Comparison of ENCODE assay signal across 19 mouse cellular contexts in the genomic region with DNA sequence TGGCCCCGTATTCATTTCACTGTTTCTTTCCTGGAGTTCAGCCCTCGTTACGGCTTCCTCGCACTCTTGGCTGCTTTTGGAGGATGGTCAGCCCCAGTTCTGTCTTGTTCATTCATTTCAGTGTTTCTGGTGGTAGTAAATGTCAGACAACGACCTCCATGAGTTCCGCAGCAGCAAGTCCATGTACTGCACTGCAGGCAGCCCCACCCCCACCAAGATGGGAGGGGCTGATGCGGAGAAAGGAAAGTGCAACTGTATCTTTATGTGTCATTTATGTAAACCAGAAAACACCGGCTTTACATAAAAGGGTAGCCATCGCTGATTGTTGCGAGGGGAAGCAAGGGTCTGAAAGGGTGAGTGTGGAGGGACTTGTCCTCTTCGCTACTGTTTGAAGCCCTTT.
DNase-seq lines count a peak whose midpoint lies in the region; ATAC-seq lines count a peak whose summit lies in the region.
"Had no signal": no experiment of that assay in that cellular context is flagged by ENCODE, and none has a peak within 500 bp of the region (broad histone marks: within the 10 kb centered on the region; RNA-seq: fewer than 3 reads in every experiment).

No protein-coding gene starts in this region.

- ATAC-seq in limb, embryonic 12.5 days (ENCODE audit: insufficient number of reproducible peaks, insufficient read depth, low FRiP score, low TSS enrichment, low read depth): no peak
- no peak for ATAC-seq in limb, embryonic 15.5 days (ENCODE audit: insufficient number of reproducible peaks, low FRiP score, low TSS enrichment, low read depth)
- ATAC-seq: lung, postnatal 0 days; midbrain, embryonic 15.5 days had no signal

- peaks cover 18% of the 10 kb centered on the region for H3K27me3 ChIP-seq in limb, embryonic 12.5 days
- no peaks in the 10 kb centered on the region for H3K27me3 ChIP-seq in limb, embryonic 10.5 days (ENCODE audit: low read depth, poor library complexity, severe bottlenecking)
- H3K27me3 ChIP-seq in limb, embryonic 15.5 days: no peaks in the 10 kb centered on the region; the same call in 1 of the 2 replicates
- H3K27me3 ChIP-seq: heart, embryonic 15.5 days; liver, embryonic 15.5 days; midbrain, embryonic 15.5 days had no signal

- 0 out of 2 replicates have a peak overlapping the region, but pooled peaks have one; percentile 4 for H3K4me2 ChIP-seq in limb, embryonic 12.5 days
- H3K4me2 ChIP-seq in limb, embryonic 15.5 days: 0 out of 2 replicates have a peak overlapping the region, but pooled peaks have one; percentile 17
- H3K4me2 ChIP-seq: forebrain, embryonic 12.5 days; heart, embryonic 15.5 days; liver, embryonic 15.5 days; midbrain, embryonic 15.5 days; neural tube, embryonic 15.5 days had no signal

- H3K9ac ChIP-seq in limb, embryonic 12.5 days (replicated peaks): no peak overlapping the region
- H3K9ac ChIP-seq in limb, embryonic 15.5 days: no peak overlapping the region
- H3K9ac ChIP-seq: forebrain, embryonic 12.5 days; heart, embryonic 15.5 days; liver, embryonic 15.5 days; midbrain, embryonic 15.5 days; neural tube, embryonic 15.5 days had no signal

- no peak overlapping the region for H3K27ac ChIP-seq in limb, embryonic 12.5 days
- H3K27ac ChIP-seq in limb, embryonic 10.5 days: no peak overlapping the region
- H3K27ac ChIP-seq in limb, embryonic 15.5 days: no peak overlapping the region
- H3K27ac ChIP-seq: forebrain, embryonic 12.5 days; heart, embryonic 15.5 days; liver, embryonic 15.5 days; midbrain, embryonic 15.5 days; neural tube, embryonic 15.5 days had no signal

- 44% methylated on average over 11 of the region's 11 CpGs for WGBS in limb, embryonic 12.5 days
- 67% methylated on average over 11 of the region's 11 CpGs for WGBS in limb, embryonic 10.5 days
- 43% methylated on average over 11 of the region's 11 CpGs for WGBS in limb, embryonic 15.5 days

- H3K4me3 ChIP-seq in limb, embryonic 12.5 days (replicated peaks): no peak overlapping the region
- H3K4me3 ChIP-seq in limb, embryonic 10.5 days: no peak overlapping the region
- no peak overlapping the region for H3K4me3 ChIP-seq in limb, embryonic 15.5 days
- H3K4me3 ChIP-seq: forebrain, embryonic 12.5 days; heart, embryonic 15.5 days; hindbrain, embryonic 10.5 days; liver, embryonic 15.5 days; midbrain, embryonic 15.5 days; neural tube, embryonic 15.5 days had no signal

- intact Hi-C loops in heart, postnatal 14 days (cut with DNase I): no loop called here

- DNase-seq in adrenal gland, adult (ENCODE audit: inconsistent age in 2 of 2, low spot score in 1 of 2): peak; percentile 46 to 80
- DNase-seq in adrenal gland, adult 18-20 months (ENCODE audit: low spot score in 2 of 2): no peak
- DNase-seq in limb, embryonic 10.5 days (ENCODE audit: low spot score): no peak
- DNase-seq in adrenal gland, postnatal 25 days: peak; percentile 30
- DNase-seq in frontal cortex, adult 2 months (ENCODE audit: extremely low spot score in 1 of 2, low spot score in 1 of 2): no peak
- DNase-seq in heart, postnatal 14 days: no peak
- DNase-seq: gastrocnemius, postnatal 14 days; kidney, adult 18-20 months; right cerebral cortex, postnatal 14 days; thymus, adult 2 months had no signal

- no peaks in the 10 kb centered on the region for H3K36me3 ChIP-seq in limb, embryonic 12.5 days
- no peaks in the 10 kb centered on the region for H3K36me3 ChIP-seq in limb, embryonic 10.5 days
- no peaks in the 10 kb centered on the region for H3K36me3 ChIP-seq in limb, embryonic 15.5 days
- H3K36me3 ChIP-seq: heart, embryonic 15.5 days; hindbrain, embryonic 10.5 days; liver, embryonic 15.5 days; midbrain, embryonic 15.5 days; neural tube, embryonic 15.5 days had no signal

- no peaks in the 10 kb centered on the region for H3K9me3 ChIP-seq in limb, embryonic 12.5 days
- no peaks in the 10 kb centered on the region for H3K9me3 ChIP-seq in limb, embryonic 10.5 days (replicated peaks)
- no peaks in the 10 kb centered on the region for H3K9me3 ChIP-seq in limb, embryonic 15.5 days
- H3K9me3 ChIP-seq: forebrain, embryonic 12.5 days; heart, embryonic 15.5 days; hindbrain, embryonic 10.5 days; liver, embryonic 15.5 days; midbrain, embryonic 15.5 days; neural tube, embryonic 15.5 days had no signal

- peaks cover 26% of the 10 kb centered on the region for H3K4me1 ChIP-seq in limb, embryonic 12.5 days (replicated peaks)
- H3K4me1 ChIP-seq in limb, embryonic 10.5 days: peaks cover 33% of the 10 kb centered on the region
- peaks cover 7% of the 10 kb centered on the region; the same call in 1 of the 2 replicates for H3K4me1 ChIP-seq in limb, embryonic 15.5 days
- H3K4me1 ChIP-seq: heart, embryonic 15.5 days; liver, embryonic 15.5 days had no signal

Comparison
In these comparisons a context has a peak if more than half of its experiments do, and no peak if none do; other contexts are left out.
1. DNase-seq: peak in adrenal gland, adult (2 of 2) and adrenal gland, postnatal 25 days (single experiment); none in adrenal gland, adult 18-20 months (0 of 2), limb, embryonic 10.5 days (single experiment), frontal cortex, adult 2 months (0 of 2) and heart, postnatal 14 days (0 of 2).